Mouse (Mus musculus) megakaryocyte, embryonic 14.5 days (primary cell): ENCODE data around the gene Zfp398.

Experiments
- FLI1 ChIP-seq: IDR thresholded peaks from 2 replicates; pipeline ENCODE4 v1.6.1; 2012; ENCODE audit warnings: low read length, inconsistent platforms, mixed read lengths
- GATA1 ChIP-seq: IDR thresholded peaks from 3 replicates; pipeline ENCODE4 v1.6.1; 2012; ENCODE audit warnings: mixed read lengths, low read length, inconsistent platforms, borderline replicate concordance

DNA sequence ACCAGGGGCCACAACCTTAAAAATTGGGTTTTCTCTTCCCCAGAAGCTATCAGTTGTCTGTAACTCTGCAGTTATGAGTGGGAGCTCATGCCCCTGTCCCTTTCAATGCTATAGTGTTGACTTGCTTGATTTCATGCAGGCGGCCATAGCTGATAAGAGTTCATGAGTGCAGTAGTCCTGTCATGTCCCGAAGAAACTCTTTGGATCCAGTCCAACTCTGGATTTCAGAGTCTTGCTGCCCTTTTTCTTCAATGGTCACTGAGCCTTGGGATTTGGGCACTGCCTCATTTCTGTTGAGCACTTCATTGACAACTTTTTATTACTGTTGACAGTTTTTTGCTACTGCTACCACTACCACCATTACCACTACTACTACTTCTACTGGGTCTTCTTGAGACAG lies 2.2 kb downstream of the Zfp398 start:
- TF ChIP-seq GATA1 (no peak), FLI1 (no peak)
